Mouse (Mus musculus): ENCODE results near the gene Olfr472.
"Not testable (repeated sequence)": the region's sequence is repeated elsewhere in the genome, so short reads cannot be mapped to it uniquely, and the experiment has no call there.

Olfr472 gene

GRCm38 (mm10) chr7:107897602-107898001 lies at the start of gene Olfr472:
TSS of gene Olfr472 (plus strand) at chr7:107897902.
- DNase-seq, result no peak

- no peak for DNase-seq
Observed at GRCm38 (mm10) chr7:107930146-107930545, 32.4 kb downstream of the Olfr472 start, which contains the start of gene Olfr473. TSS of gene Olfr473 (plus strand) at chr7:107930446.

DNA sequence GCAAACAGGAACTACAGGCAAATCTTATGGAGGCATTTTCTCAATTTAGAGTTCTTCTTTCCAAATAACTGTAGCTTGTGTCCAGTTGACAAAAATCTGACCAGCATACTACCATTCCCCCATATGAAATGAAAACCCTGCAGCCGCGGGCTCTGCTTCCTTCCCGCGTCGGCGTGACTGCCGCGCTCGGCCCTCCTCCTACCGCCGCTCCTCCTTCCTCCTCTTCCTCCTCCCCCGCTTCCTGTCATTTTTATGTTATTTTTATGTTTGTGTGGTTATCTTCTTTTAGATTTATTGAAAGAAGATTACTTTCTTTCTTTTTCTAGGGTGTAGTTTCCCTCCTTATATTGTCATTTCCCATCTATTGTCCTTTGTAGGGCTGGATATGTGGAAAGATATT lies 54.8 kb downstream of the Olfr472 start:
- not testable (repeated sequence) for DNase-seq

DNA sequence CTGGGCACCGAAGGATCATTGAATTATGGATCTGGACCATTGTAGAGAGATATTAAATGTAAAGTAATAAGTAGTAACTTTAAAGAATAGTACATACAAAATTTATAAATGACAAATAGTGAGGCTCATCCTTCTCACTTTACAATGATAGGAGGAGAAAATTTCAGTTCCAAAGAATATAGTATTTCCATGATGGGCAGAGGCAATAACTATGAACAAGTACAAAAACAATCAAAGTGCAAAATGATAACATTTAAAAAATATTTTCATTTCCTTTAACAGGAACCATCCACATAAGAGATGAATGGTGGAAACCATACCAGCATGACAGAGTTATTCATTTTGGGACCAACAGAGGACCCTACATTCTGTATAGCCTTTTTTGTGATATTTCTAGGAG lies 56.6 kb downstream of the Olfr472 start, which contains the start of gene Olfr474:
Gene Olfr474, plus strand, starts transcription at position 301 of the 400 bp plus-strand sequence.
- DNase-seq, result no peak
